Comparison of ENCODE assay signal across 8 mouse cellular contexts in genomic region chr15:78934784-78935320, GRCm38 (mm10). TPM values are rescaled to one million over a fixed set of nuclear protein-coding genes. Genes with fewer than 3 reads are reported as not detected.
DNase-seq lines count a peak whose midpoint lies in the region; ATAC-seq and TF ChIP-seq lines count a peak whose summit lies in the region.

Gene Nol12 (plus strand): TSS chr15:78934933.

- H3K27ac ChIP-seq in heart, embryonic 11.5 days (ENCODE audit: low read depth, low read length), result peak within 1 kb of the TSS; percentile 54
- peak within 1 kb of the TSS; percentile 80 for H3K27ac ChIP-seq in kidney, embryonic 16.5 days (ENCODE audit: low read length)
- H3K27ac ChIP-seq in liver, embryonic 11.5 days (ENCODE audit: low read depth, low read length), result peak within 1 kb of the TSS; percentile 73
- H3K27ac ChIP-seq in stomach, embryonic 14.5 days (ENCODE audit: low read length), result peak within 1 kb of the TSS; percentile 79; the same call in 1 of the 2 replicates

- peak within 1 kb of the TSS; percentile 92 for H3ac ChIP-seq in C2C12 (ENCODE audit: control insufficient read depth, insufficient read length, low read depth)

- peaks cover 9% of the 10 kb centered on the region; the same call in 1 of the 2 replicates for H3K4me1 ChIP-seq in heart, embryonic 11.5 days (ENCODE audit: control insufficient read depth, insufficient read depth, low read length)
- peaks cover 12% of the 10 kb centered on the region for H3K4me1 ChIP-seq in kidney, embryonic 16.5 days (ENCODE audit: insufficient read depth, low read length)
- H3K4me1 ChIP-seq in liver, embryonic 11.5 days (replicated peaks; ENCODE audit: control insufficient read depth, insufficient read depth, low read length), result peaks cover 17% of the 10 kb centered on the region
- peaks cover 10% of the 10 kb centered on the region for H3K4me1 ChIP-seq in stomach, embryonic 14.5 days (ENCODE audit: control insufficient read depth, insufficient read depth, low read length)

- H3K79me2 ChIP-seq in C2C12 (ENCODE audit: control insufficient read depth, insufficient read depth), result peaks cover 28% of the 10 kb centered on the region

- under 1% methylated on average over 42 of the region's 42 CpGs for WGBS in heart, embryonic 11.5 days (ENCODE audit: insufficient replicate concordance)
- 0% methylated on average over 41 of the region's 42 CpGs for WGBS in kidney, embryonic 16.5 days
- WGBS in liver, embryonic 11.5 days, result under 1% methylated on average over 41 of the region's 42 CpGs
- under 1% methylated on average over 42 of the region's 42 CpGs for WGBS in stomach, embryonic 14.5 days

- H3K9me3 ChIP-seq in heart, embryonic 11.5 days (replicated peaks; ENCODE audit: control insufficient read depth, low read length), result no peaks in the 10 kb centered on the region
- no peaks in the 10 kb centered on the region for H3K9me3 ChIP-seq in kidney, embryonic 16.5 days (ENCODE audit: low read length)
- H3K9me3 ChIP-seq in liver, embryonic 11.5 days (ENCODE audit: control insufficient read depth, low read length), result no peaks in the 10 kb centered on the region
- H3K9me3 ChIP-seq in stomach, embryonic 14.5 days (ENCODE audit: control insufficient read depth, low read depth, low read length), result no peaks in the 10 kb centered on the region

- peaks cover 15% of the 10 kb centered on the region for H3K79me3 ChIP-seq in C2C12 (ENCODE audit: low read depth)

- H3K27me3 ChIP-seq in C2C12 (ENCODE audit: control insufficient read depth, insufficient read depth, insufficient read length), result no peaks in the 10 kb centered on the region
- H3K27me3 ChIP-seq in heart, embryonic 11.5 days (ENCODE audit: control insufficient read depth, insufficient read depth, low read length), result no peaks in the 10 kb centered on the region
- no peaks in the 10 kb centered on the region for H3K27me3 ChIP-seq in kidney, embryonic 16.5 days (ENCODE audit: insufficient read depth, low read length)
- H3K27me3 ChIP-seq in liver, embryonic 11.5 days (replicated peaks; ENCODE audit: control insufficient read depth, insufficient read depth, low read length), result no peaks in the 10 kb centered on the region
- no peaks in the 10 kb centered on the region for H3K27me3 ChIP-seq in stomach, embryonic 14.5 days (ENCODE audit: control insufficient read depth, insufficient read depth, low read length)

- H3K9ac ChIP-seq in heart, embryonic 11.5 days (ENCODE audit: low read depth, low read length), result peak within 1 kb of the TSS; percentile 70
- H3K9ac ChIP-seq in kidney, embryonic 16.5 days (replicated peaks; ENCODE audit: low read length), result peak within 1 kb of the TSS; percentile 89
- H3K9ac ChIP-seq in liver, embryonic 11.5 days (ENCODE audit: low read depth, low read length), result peak within 1 kb of the TSS; percentile 67
- H3K9ac ChIP-seq in stomach, embryonic 14.5 days (replicated peaks; ENCODE audit: low read depth, low read length), result peak within 1 kb of the TSS; percentile 61

- peak within 1 kb of the TSS; percentile 71 for H3K4me2 ChIP-seq in heart, embryonic 11.5 days
- peak within 1 kb of the TSS; percentile 82 for H3K4me2 ChIP-seq in kidney, embryonic 16.5 days (replicated peaks; ENCODE audit: low read depth, low read length)
- peak within 1 kb of the TSS; percentile 70 for H3K4me2 ChIP-seq in liver, embryonic 11.5 days
- peak within 1 kb of the TSS; percentile 80 for H3K4me2 ChIP-seq in stomach, embryonic 14.5 days (replicated peaks; ENCODE audit: low read depth, low read length)

- DNase-seq in brain, adult 2 months (ENCODE audit: low read depth, low spot score), result peak; percentile 96
- peak; percentile 92 for DNase-seq in liver, embryonic 11.5 days (ENCODE audit: low spot score)
- peak; percentile 95 for DNase-seq in naive thymus-derived CD4-positive, alpha-beta T cell, adult 2 months (ENCODE audit: low read depth)

- TF ChIP-seq CTCF in C2C12 (IDR thresholded peaks at IDR 0.05; ENCODE audit: control insufficient read depth, insufficient read depth, insufficient read length), result no peak

- H3K36me3 ChIP-seq in C2C12 (ENCODE audit: control insufficient read depth, insufficient read depth), result peaks cover 45% of the 10 kb centered on the region
- peaks cover 13% of the 10 kb centered on the region for H3K36me3 ChIP-seq in heart, embryonic 11.5 days (ENCODE audit: control insufficient read depth, insufficient read depth, low read length)
- peaks cover 30% of the 10 kb centered on the region for H3K36me3 ChIP-seq in kidney, embryonic 16.5 days (ENCODE audit: insufficient read depth, low read length)
- peaks cover 25% of the 10 kb centered on the region for H3K36me3 ChIP-seq in liver, embryonic 11.5 days (ENCODE audit: control insufficient read depth, insufficient read depth, low read length)
- peaks cover 26% of the 10 kb centered on the region for H3K36me3 ChIP-seq in stomach, embryonic 14.5 days (ENCODE audit: control insufficient read depth, insufficient read depth, low read length)

- ATAC-seq in erythroblast, adult 5-6 weeks (replicated peaks; ENCODE audit: low FRiP score, poor library complexity, severe bottlenecking), result peak; percentile 89
- ATAC-seq in heart, embryonic 11.5 days (replicated peaks; ENCODE audit: insufficient number of reproducible peaks, low FRiP score, low TSS enrichment), result peak; percentile 72
- peak; percentile 88 for ATAC-seq in kidney, embryonic 16.5 days (ENCODE audit: low FRiP score, low TSS enrichment)
- ATAC-seq in liver, embryonic 11.5 days (replicated peaks; ENCODE audit: low FRiP score), result peak; percentile 79
- ATAC-seq in stomach, embryonic 14.5 days (ENCODE audit: insufficient number of reproducible peaks, insufficient read depth, low FRiP score, low read depth), result peak; percentile 74

- H3K4me3 ChIP-seq in C2C12 (ENCODE audit: insufficient read depth, poor library complexity, severe bottlenecking), result peak within 1 kb of the TSS; percentile 92
- H3K4me3 ChIP-seq in heart, embryonic 11.5 days (ENCODE audit: low read depth, low read length), result peak within 1 kb of the TSS; percentile 74
- H3K4me3 ChIP-seq in kidney, embryonic 16.5 days (ENCODE audit: low read length), result peak within 1 kb of the TSS; percentile 81
- peak within 1 kb of the TSS; percentile 83 for H3K4me3 ChIP-seq in liver, embryonic 11.5 days (ENCODE audit: low read depth, low read length)
- peak within 1 kb of the TSS; percentile 70 for H3K4me3 ChIP-seq in stomach, embryonic 14.5 days (ENCODE audit: low read depth, low read length)

TF ChIP-seq in C2C12, 6 proteins besides CTCF, POLR2A, EP300 and RAD21:
- TF ChIP-seq FOSL1 (IDR thresholded peaks at IDR 0.05; ENCODE audit: insufficient read depth, low read length, poor library complexity, severe bottlenecking) (no peak), MYOG (IDR thresholded peaks at IDR 0.05; ENCODE audit: control insufficient read depth, extremely low read depth, insufficient read length) (no peak), USF1 (IDR thresholded peaks at IDR 0.05; ENCODE audit: low read depth) (peak; percentile 29), MAX (IDR thresholded peaks at IDR 0.05) (peak; percentile 92), MYOD1 (IDR thresholded peaks at IDR 0.05; ENCODE audit: control insufficient read depth, insufficient read length, low read depth) (no peak), CEBPB (IDR thresholded peaks at IDR 0.05; ENCODE audit: low read depth) (no peak)

RNA-seq across cellular contexts. Expression of gene Nol12, which starts in this region (rescaled TPM):
- 108 TPM for polyA plus RNA-seq in C2C12 (2012; fragmentation: generic; extraction: Trizol)
- 1.5 and 6.1 TPM in 2 replicates for total RNA-seq in erythroblast, adult 5-6 weeks (2015; ENCODE audit: low replicate concordance)
- total RNA-seq in erythroblast, adult 5-6 weeks (2017; ENCODE audit: low replicate concordance), result 7.6 and 10.7 TPM in 2 replicates
- polyA plus RNA-seq in heart, embryonic 11.5 days (2014; fragmentation: Nextera tagmentation; extraction: Ambion mirVana), result 43.6 and 51.4 TPM in 2 replicates
- 55.0 and 59.9 TPM in 2 replicates for polyA plus RNA-seq in kidney, embryonic 16.5 days (2015; fragmentation: Nextera tagmentation; extraction: Ambion mirVana)
- polyA plus RNA-seq in liver, embryonic 11.5 days (2014; fragmentation: Nextera tagmentation; extraction: Ambion mirVana), result 69.6 and 75.3 TPM in 2 replicates
- polyA plus RNA-seq in stomach, embryonic 14.5 days (2014; fragmentation: Nextera tagmentation; extraction: Ambion mirVana), result 45.9 and 56.7 TPM in 2 replicates

Comparison
In these comparisons a context has a peak if more than half of its experiments do, and no peak if none do; other contexts are left out.
1. Peak in every context shown above with its lines: DNase-seq, ATAC-seq, H3K4me3 ChIP-seq and H3K27ac ChIP-seq.